Mouse (Mus musculus): ENCODE measurements around the gene Galnt4. TPM values are rescaled to one million over a fixed set of nuclear protein-coding genes. Genes with fewer than 3 reads are reported as not detected.

Gene Galnt4
- total RNA-seq (2015; ENCODE audit: low replicate concordance) (1.4 and 1.7 TPM in 2 replicates), total RNA-seq (2017; ENCODE audit: low replicate concordance) (1.0 and 2.0 TPM in 2 replicates)

GRCm38 (mm10) chr10:99107964-99108363 is at the start of gene Galnt4:
Galnt4 (plus strand) TSS chr10:99108159.
- peak; percentile 95 for ATAC-seq (replicated peaks; ENCODE audit: low FRiP score, poor library complexity, severe bottlenecking)

- no peak for ATAC-seq (replicated peaks; ENCODE audit: low FRiP score, poor library complexity, severe bottlenecking)
These were observed 47.4 kb upstream of the Galnt4 start for GRCm38 (mm10) chr10:99060588-99060987.

GRCm38 (mm10) chr10:99061418-99061817 is 46.5 kb upstream of the Galnt4 start:
- ATAC-seq (replicated peaks; ENCODE audit: low FRiP score, poor library complexity, severe bottlenecking) = no peak

- ATAC-seq (replicated peaks; ENCODE audit: low FRiP score, poor library complexity, severe bottlenecking) = no peak
These were observed 45.4 kb upstream of the Galnt4 start for GRCm38 (mm10) chr10:99062546-99062945.

GRCm38 (mm10) chr10:99076113-99076895 is 31.7 kb upstream of the Galnt4 start:
- no peak for ATAC-seq (replicated peaks; ENCODE audit: low FRiP score, poor library complexity, severe bottlenecking)

- ATAC-seq (replicated peaks; ENCODE audit: low FRiP score, poor library complexity, severe bottlenecking) = no peak
These were observed 29.3 kb upstream of the Galnt4 start for GRCm38 (mm10) chr10:99078621-99079020.

GRCm38 (mm10) chr10:99081569-99081990 is 26.4 kb upstream of the Galnt4 start:
- ATAC-seq (replicated peaks; ENCODE audit: low FRiP score, poor library complexity, severe bottlenecking) = no peak

- ATAC-seq (replicated peaks; ENCODE audit: low FRiP score, poor library complexity, severe bottlenecking) = no peak
These were observed 24.4 kb upstream of the Galnt4 start for GRCm38 (mm10) chr10:99083431-99084003.

- ATAC-seq (replicated peaks; ENCODE audit: low FRiP score, poor library complexity, severe bottlenecking) = peak; percentile 75
These were observed 23.3 kb upstream of the Galnt4 start for GRCm38 (mm10) chr10:99084397-99085239.

- 0 out of 2 replicates have a peak, but pooled peaks have one; percentile 17 for ATAC-seq (replicated peaks; ENCODE audit: low FRiP score, poor library complexity, severe bottlenecking)
These were observed 22.7 kb upstream of the Galnt4 start for GRCm38 (mm10) chr10:99085240-99085587.

- no peak for ATAC-seq (replicated peaks; ENCODE audit: low FRiP score, poor library complexity, severe bottlenecking)
These were observed 21.9 kb upstream of the Galnt4 start for GRCm38 (mm10) chr10:99086029-99086428.

- ATAC-seq (replicated peaks; ENCODE audit: low FRiP score, poor library complexity, severe bottlenecking) = no peak
These were observed 18.1 kb upstream of the Galnt4 start for GRCm38 (mm10) chr10:99089906-99090305.

- no peak for ATAC-seq (replicated peaks; ENCODE audit: low FRiP score, poor library complexity, severe bottlenecking)
These were observed 14.6 kb upstream of the Galnt4 start for GRCm38 (mm10) chr10:99093364-99093763.

GRCm38 (mm10) chr10:99095114-99095513 is 12.8 kb upstream of the Galnt4 start:
- no peak for ATAC-seq (replicated peaks; ENCODE audit: low FRiP score, poor library complexity, severe bottlenecking)

- ATAC-seq (replicated peaks; ENCODE audit: low FRiP score, poor library complexity, severe bottlenecking) = 0 out of 2 replicates have a peak, but pooled peaks have one; percentile 59
These were observed 10.6 kb upstream of the Galnt4 start for GRCm38 (mm10) chr10:99097374-99097773.

GRCm38 (mm10) chr10:99105522-99105921 is 2.4 kb upstream of the Galnt4 start:
- no peak for ATAC-seq (replicated peaks; ENCODE audit: low FRiP score, poor library complexity, severe bottlenecking)

GRCm38 (mm10) chr10:99106311-99106702 is 1.7 kb upstream of the Galnt4 start:
- no peak for ATAC-seq (replicated peaks; ENCODE audit: low FRiP score, poor library complexity, severe bottlenecking)

- peak; percentile 76 for ATAC-seq (replicated peaks; ENCODE audit: low FRiP score, poor library complexity, severe bottlenecking)
These were observed 992 bp upstream of the Galnt4 start, which contains the start of gene Poc1b for GRCm38 (mm10) chr10:99106703-99107631. Poc1b (plus strand) TSS chr10:99107036.

- ATAC-seq (replicated peaks; ENCODE audit: low FRiP score, poor library complexity, severe bottlenecking) = no peak
These were observed 548 bp downstream of the Galnt4 start for GRCm38 (mm10) chr10:99108431-99108982.
